Mouse (Mus musculus) CH12.LX (cell line): ENCODE results near the gene Idh2.

ENCODE experiments used
- CTCF ChIP-seq, 2 experiments: IDR thresholded peaks in 1 of 2; conservative IDR thresholded peaks in 1 of 2; 2 replicates each; pipeline ENCODE4 v1.5.1; 2011 to 2012; ENCODE audit warnings: low read depth in 2 of 2, low read length in 2 of 2, improper control_type of control experiment in 1 of 2, inconsistent platforms in 1 of 2, mild to moderate bottlenecking in 1 of 2, moderate library complexity in 1 of 2
- MAX ChIP-seq: IDR thresholded peaks from 2 replicates; pipeline ENCODE4 v1.6.1; 2011; ENCODE audit warnings: low read length, improper control_type of control experiment
- UBTF ChIP-seq: IDR thresholded peaks from 2 replicates; pipeline ENCODE4 v1.6.1; 2012; ENCODE audit warnings: low read depth, mild to moderate bottlenecking, inconsistent platforms, low read length, improper control_type of control experiment, moderate library complexity

DNA sequence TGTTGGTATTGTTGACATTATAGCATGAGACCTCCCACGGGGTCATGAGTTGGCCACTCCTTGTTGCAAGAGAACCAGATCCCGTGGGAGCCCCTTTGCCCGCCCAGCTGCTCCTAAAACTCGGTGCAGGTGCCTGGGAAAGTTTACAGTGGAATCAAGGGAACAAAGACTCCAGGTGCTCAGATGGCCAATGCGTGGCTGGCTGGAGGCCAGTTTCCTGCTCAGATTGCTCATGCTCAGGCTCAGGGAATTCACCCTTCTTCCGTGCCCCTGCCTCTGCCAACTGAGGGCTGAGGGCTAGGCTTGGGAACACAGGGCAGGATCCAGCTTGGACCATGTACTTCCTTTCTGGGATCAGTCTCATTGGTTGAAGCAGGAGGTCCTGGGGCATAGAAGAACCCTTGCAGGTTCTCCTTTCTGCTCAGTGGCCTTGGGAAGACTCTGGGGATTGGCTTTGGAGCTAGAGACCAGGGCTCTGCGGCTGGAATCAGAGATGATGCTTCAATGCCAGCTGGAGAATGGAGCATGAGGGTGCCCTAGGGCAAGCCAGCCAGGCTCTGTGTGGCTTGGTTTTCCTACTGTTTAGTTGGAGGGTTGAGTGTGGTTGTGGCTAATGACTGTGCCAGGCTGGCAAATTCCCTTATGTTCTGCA is 45.2 kb upstream of the Idh2 start:
- TF ChIP-seq UBTF (no peak), CTCF (conservative IDR thresholded peaks at IDR 0.05 in 1 of 2, IDR thresholded peaks at IDR 0.05 in 1 of 2; ENCODE audit: low read depth in 2 of 2, low read length in 2 of 2) (no peak), MAX (no peak)
